Mouse (Mus musculus) ES-E14 (cell line): ENCODE data around the gene Hectd3. TPM values are rescaled to one million over a fixed set of nuclear protein-coding genes. Genes with fewer than 3 reads are reported as not detected.

ENCODE experiments used
- DNase-seq: peaks from one replicate; pipeline ENCODE4 v3.0.0-alpha.2; 2013; ENCODE audit warnings: low read depth, low spot score
- H3K27ac ChIP-seq: 2 replicates; pipeline ENCODE4 v1.5.1; 2012; ENCODE audit warnings: low read depth, mild to moderate bottlenecking, low read length, moderate library complexity, mixed read lengths; ENCODE audit not compliant: poor library complexity, insufficient read depth, severe bottlenecking
- H3K36me3 ChIP-seq: 2 replicates; pipeline ENCODE4 v1.6.1; 2012; ENCODE audit warnings: mild to moderate bottlenecking, low read length, moderate library complexity, mixed read lengths; ENCODE audit not compliant: control insufficient read depth, poor library complexity, insufficient read depth, severe bottlenecking
- H3K4me1 ChIP-seq, 2 experiments: fragments of 150-350 bp in 1 of 2; sonication (generic) in 1 of 2; 2 replicates each; pipeline ENCODE4 v1.6.1; 2012; ENCODE audit warnings: low read length in 2 of 2, mild to moderate bottlenecking in 1 of 2, mixed read lengths in 1 of 2; ENCODE audit not compliant: control insufficient read depth in 2 of 2, insufficient read depth in 2 of 2, poor library complexity in 1 of 2
- H3K4me3 ChIP-seq, 2 experiments: fragments of 150-350 bp in 1 of 2; sonication (generic) in 1 of 2; 2 replicates each; pipeline ENCODE4 v1.5.1; 2012; ENCODE audit warnings: low read length in 2 of 2, low read depth in 1 of 2, mild to moderate bottlenecking in 1 of 2, mixed read lengths in 1 of 2; ENCODE audit not compliant: insufficient read depth in 1 of 2, poor library complexity in 1 of 2, severe bottlenecking in 1 of 2
- H3K9ac ChIP-seq: 2 replicates; pipeline ENCODE4 v1.6.1; 2012; ENCODE audit warnings: low read depth, mild to moderate bottlenecking, low read length, mixed read lengths; ENCODE audit not compliant: poor library complexity, insufficient read depth, severe bottlenecking
- H3K9me3 ChIP-seq: fragments of 150-350 bp; sonication (generic); 2 replicates; pipeline ENCODE4 v1.6.1; 2012; ENCODE audit warnings: low read depth, mild to moderate bottlenecking, low read length; ENCODE audit not compliant: control insufficient read depth, insufficient read depth
- CHD2 ChIP-seq: IDR thresholded peaks from 2 replicates; pipeline ENCODE4 v1.6.1; 2014; ENCODE audit warnings: mild to moderate bottlenecking, low read depth, low read length, inconsistent platforms
- HCFC1 ChIP-seq: IDR thresholded peaks from 2 replicates; pipeline ENCODE4 v1.6.1; 2012; ENCODE audit warnings: low read length, inconsistent platforms, borderline replicate concordance; ENCODE audit not compliant: insufficient read depth
- MAFK ChIP-seq: IDR thresholded peaks from 2 replicates; pipeline ENCODE4 v1.6.1; 2014; ENCODE audit warnings: mild to moderate bottlenecking, low read depth, low read length, inconsistent platforms; ENCODE audit not compliant: insufficient read depth
- ZC3H11A ChIP-seq: IDR thresholded peaks from 2 replicates; pipeline ENCODE4 v1.6.1; 2012; ENCODE audit warnings: low read depth, mild to moderate bottlenecking, inconsistent platforms, low read length, borderline replicate concordance
- ZNF384 ChIP-seq: IDR thresholded peaks from 2 replicates; pipeline ENCODE4 v1.6.1; 2012; ENCODE audit warnings: low read depth, low read length, inconsistent platforms
- in situ Hi-C, 2 experiments: fragments of 600-800 bp; cut with MboI; formaldehyde crosslinking; loops; one replicate each; pipeline ENCODE4 v1.15.1; 2025; ENCODE audit warnings: low sequenced_read_pairs in 2 of 2, inconsistent platforms in 1 of 2; ENCODE audit not compliant: unreplicated experiment in 2 of 2
- total RNA-seq: library from RNA; depleted of rRNA; stranded (reverse); fragments of 300-350 nt; gene quantifications from 2 replicates; pipeline ENCODE4 v1.2.3, GENCODE M21; 2012; rRNA removed

The Hectd3 gene
- total RNA-seq, 1 experiment, result 14.8 TPM

DNA sequence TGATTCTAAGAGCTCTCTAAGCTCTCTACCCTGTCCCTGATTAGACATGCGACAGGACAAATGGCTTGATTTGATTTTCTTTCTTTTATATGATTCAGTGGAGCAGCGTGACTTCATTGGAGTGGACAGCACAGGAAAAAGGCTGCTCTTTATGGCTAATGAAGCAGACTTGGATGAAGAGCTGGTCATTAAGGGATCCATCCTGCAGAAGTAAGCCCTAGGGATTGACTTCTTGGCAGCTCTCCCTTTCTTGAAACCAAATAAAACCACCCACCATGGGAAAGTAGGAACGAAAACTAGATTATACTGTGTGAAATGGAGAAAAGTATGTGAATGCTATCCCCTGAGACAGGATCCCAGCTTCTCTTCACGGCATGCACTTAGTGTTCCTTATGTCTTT, 57.5 kb downstream of the Hectd3 start:
- TF ChIP-seq MAFK (no peak), ZC3H11A (no peak), ZNF384 (no peak), CHD2 (no peak), HCFC1 (no peak)
- Histone ChIP-seq H3K27ac (no peak overlapping the region), H3K4me1 (peaks cover 3 to 6% of the 10 kb centered on the region in 2 experiments; a peak in 2 of 4 replicates), H3K9ac (no peak overlapping the region), H3K9me3 (no peaks in the 10 kb centered on the region), H3K4me3 (no peak overlapping the region), H3K36me3 (0 out of 2 replicates have a peak, but pooled peaks cover 4% of the 10 kb centered on the region)
- in situ Hi-C loops, result no loop called here
- no peak for DNase-seq

DNA sequence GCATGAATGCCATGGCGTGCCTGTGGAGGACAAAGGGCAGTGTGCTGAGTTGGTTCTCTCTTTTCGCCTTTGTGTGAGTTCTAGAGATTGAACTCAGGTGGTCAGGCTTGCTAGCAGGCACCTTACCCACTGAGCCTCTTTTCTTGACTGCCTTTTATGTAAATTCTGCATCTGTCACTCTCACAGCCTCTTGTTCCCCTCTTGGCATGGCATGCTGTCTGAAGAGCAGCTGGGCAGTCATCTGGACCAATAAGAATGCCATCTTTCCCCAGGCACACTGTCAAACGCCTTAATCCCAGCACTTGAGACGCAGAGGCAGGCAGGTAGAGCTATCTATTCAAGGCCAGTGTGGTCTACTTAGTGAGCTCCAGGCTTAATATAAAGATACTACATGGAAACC, 58.8 kb downstream of the Hectd3 start:
- Histone ChIP-seq H3K4me3 (no peak overlapping the region), H3K36me3 (peaks cover 2% of the 10 kb centered on the region; the same call in 1 of the 2 replicates), H3K9ac (no peak overlapping the region), H3K9me3 (no peaks in the 10 kb centered on the region), H3K4me1 (peaks cover 3 to 6% of the 10 kb centered on the region in 2 experiments; a peak in 2 of 4 replicates), H3K27ac (no peak overlapping the region)
- no peak for DNase-seq
- no peak for TF ChIP-seq ZNF384
- TF ChIP-seq MAFK, result no peak
- TF ChIP-seq ZC3H11A, result no peak
- no peak for TF ChIP-seq CHD2
- TF ChIP-seq HCFC1, result no peak
- in situ Hi-C loops, result no loop called here

Other genes with a start within 250 kb of the Hectd3 start
- 47.4 and 51.9 TPM in 2 replicates for gene Toe1, start 187.7 kb upstream of the Hectd3 start, total RNA-seq
- 23.1 and 32.2 TPM in 2 replicates for gene Mutyh, start 187.6 kb upstream of the Hectd3 start, total RNA-seq
- 5.4 and 5.8 TPM in 2 replicates for gene Hpdl, start 173.6 kb upstream of the Hectd3 start, total RNA-seq
- 2.5 and 3.2 TPM in 2 replicates for gene Zswim5, start 117.9 kb upstream of the Hectd3 start, total RNA-seq
- 65.8 and 82.5 TPM in 2 replicates for gene Urod, start 904 bp upstream of the Hectd3 start, total RNA-seq
- gene Eif2b3, start 24.1 kb downstream of the Hectd3 start, total RNA-seq, result 43.7 and 55.1 TPM in 2 replicates
- 28.2 and 80.0 TPM in 2 replicates for gene Ptch2, start 100.8 kb downstream of the Hectd3 start, total RNA-seq
- gene Btbd19, start 130.4 kb downstream of the Hectd3 start, total RNA-seq, result 51.2 and 87.1 TPM in 2 replicates
- gene Tctex1d4, start 131.5 kb downstream of the Hectd3 start, total RNA-seq, result 0.49 and 1.2 TPM in 2 replicates
- 26.7 and 28.3 TPM in 2 replicates for gene Plk3, start 138.6 kb downstream of the Hectd3 start, total RNA-seq
- 3,133 and 3,400 TPM in 2 replicates for gene Rps8, start 160.9 kb downstream of the Hectd3 start, total RNA-seq
- gene Kif2c, start 187.3 kb downstream of the Hectd3 start, total RNA-seq, result 73.1 and 86.0 TPM in 2 replicates